Comparison of ENCODE assay signal across 21 mouse cellular contexts in the genomic region with DNA sequence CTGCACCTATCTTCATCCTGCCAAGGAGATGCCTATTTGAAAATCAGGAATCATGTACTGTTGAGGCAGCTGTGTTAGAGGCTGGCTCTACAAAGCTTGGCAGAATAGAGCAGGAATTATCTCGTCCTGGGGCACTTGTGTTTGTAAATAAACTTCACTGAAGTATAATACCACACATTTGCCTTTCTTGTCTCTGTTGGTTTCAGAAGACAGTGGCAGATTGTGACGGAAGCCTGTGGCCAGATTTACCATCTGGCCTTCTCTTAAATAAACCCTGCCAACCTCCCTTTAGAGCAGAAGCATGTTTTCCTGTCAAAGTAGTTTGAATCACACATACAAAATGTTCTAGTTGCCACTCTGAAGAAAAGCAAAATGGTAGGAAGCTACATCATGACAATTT. TPM values are rescaled to one million over a fixed set of nuclear protein-coding genes. Genes with fewer than 3 reads are reported as not detected.
DNase-seq lines count a peak whose midpoint lies in the region; ATAC-seq and TF ChIP-seq lines count a peak whose summit lies in the region.
"Had no signal": no experiment of that assay in that cellular context is flagged by ENCODE, and none has a peak within 500 bp of the region (broad histone marks: within the 10 kb centered on the region; RNA-seq: fewer than 3 reads in every experiment).

No protein-coding gene starts in this region.

- no peaks in the 10 kb centered on the region for H3K27me3 ChIP-seq in forebrain, embryonic 15.5 days
- no peaks in the 10 kb centered on the region for H3K27me3 ChIP-seq in forebrain, embryonic 12.5 days
- H3K27me3 ChIP-seq in forebrain, postnatal 0 days (ENCODE audit: insufficient read depth, low read length) = no peaks in the 10 kb centered on the region
- no peaks in the 10 kb centered on the region for H3K27me3 ChIP-seq in intestine, embryonic 15.5 days (replicated peaks)
- H3K27me3 ChIP-seq: heart, embryonic 12.5 days; hindbrain, embryonic 12.5 days; limb, embryonic 13.5 days; lung, embryonic 15.5 days had no signal

- no peaks in the 10 kb centered on the region for H3K36me3 ChIP-seq in forebrain, embryonic 15.5 days
- H3K36me3 ChIP-seq in forebrain, embryonic 12.5 days (replicated peaks) = no peaks in the 10 kb centered on the region
- H3K36me3 ChIP-seq in forebrain, postnatal 0 days (ENCODE audit: insufficient read depth) = no peaks in the 10 kb centered on the region
- no peaks in the 10 kb centered on the region for H3K36me3 ChIP-seq in intestine, embryonic 15.5 days
- H3K36me3 ChIP-seq: hindbrain, embryonic 12.5 days; limb, embryonic 13.5 days; lung, embryonic 15.5 days had no signal

- no peak for TF ChIP-seq CTCF in forebrain, postnatal 0 days (IDR thresholded peaks at IDR 0.05; ENCODE audit: low read depth)

- peak; percentile 51; the same call in 1 of the 2 replicates for ATAC-seq in forebrain, embryonic 15.5 days (replicated peaks)
- no peak for ATAC-seq in forebrain, embryonic 12.5 days (ENCODE audit: low FRiP score)
- ATAC-seq in forebrain, postnatal 0 days = peak; percentile 88
- no peak for ATAC-seq in intestine, embryonic 15.5 days

- H3K27ac ChIP-seq in forebrain, embryonic 15.5 days (replicated peaks) = no peak overlapping the region
- H3K27ac ChIP-seq in forebrain, embryonic 12.5 days = no peak overlapping the region
- no peak overlapping the region for H3K27ac ChIP-seq in forebrain, postnatal 0 days (ENCODE audit: low read depth, low read length)
- no peak overlapping the region for H3K27ac ChIP-seq in intestine, embryonic 15.5 days
- H3K27ac ChIP-seq: hindbrain, embryonic 12.5 days; limb, embryonic 13.5 days; liver, embryonic 14.5 days; lung, embryonic 15.5 days had no signal

- H3K4me1 ChIP-seq in forebrain, embryonic 15.5 days = no peaks in the 10 kb centered on the region
- no peaks in the 10 kb centered on the region for H3K4me1 ChIP-seq in forebrain, embryonic 12.5 days
- H3K4me1 ChIP-seq in forebrain, postnatal 0 days (ENCODE audit: insufficient read depth) = no peaks in the 10 kb centered on the region
- no peaks in the 10 kb centered on the region for H3K4me1 ChIP-seq in intestine, embryonic 15.5 days (replicated peaks)
- H3K4me1 ChIP-seq: heart, embryonic 12.5 days; hindbrain, embryonic 12.5 days; limb, embryonic 13.5 days; lung, embryonic 15.5 days had no signal

- H3K4me2 ChIP-seq in forebrain, embryonic 15.5 days (replicated peaks) = no peak overlapping the region
- no peak overlapping the region for H3K4me2 ChIP-seq in forebrain, embryonic 12.5 days
- H3K4me2 ChIP-seq in forebrain, postnatal 0 days (ENCODE audit: low read depth) = no peak overlapping the region
- H3K4me2 ChIP-seq in intestine, embryonic 15.5 days (replicated peaks) = no peak overlapping the region
- H3K4me2 ChIP-seq: heart, embryonic 12.5 days; hindbrain, embryonic 12.5 days; limb, embryonic 13.5 days; lung, embryonic 15.5 days had no signal

- peak; percentile 10 to 38 for DNase-seq in left cerebral cortex, adult 9 months (ENCODE audit: low spot score in 2 of 2)
- DNase-seq in left cerebral cortex, adult 11 months (ENCODE audit: low spot score) = no peak
- DNase-seq in forebrain, postnatal 0 days = peak; percentile 76
- DNase-seq in telencephalon, adult 2 months (ENCODE audit: low read depth, low spot score) = peak; percentile 74
- DNase-seq: adrenal gland, postnatal 36 days; cerebellum, adult 9-10 months; heart, postnatal 14 days; kidney, adult 9 months; kidney, postnatal 25 days; lung, postnatal 4 days; retina, postnatal 1 day; thymus, postnatal 36 days had no signal

- H3K9ac ChIP-seq in forebrain, embryonic 15.5 days (replicated peaks) = no peak overlapping the region
- H3K9ac ChIP-seq in forebrain, embryonic 12.5 days = no peak overlapping the region
- H3K9ac ChIP-seq in forebrain, postnatal 0 days = no peak overlapping the region
- H3K9ac ChIP-seq in intestine, embryonic 15.5 days = no peak overlapping the region
- H3K9ac ChIP-seq: heart, embryonic 12.5 days; hindbrain, embryonic 12.5 days; limb, embryonic 13.5 days; liver, embryonic 14.5 days; lung, embryonic 15.5 days had no signal

- no peaks in the 10 kb centered on the region for H3K9me3 ChIP-seq in forebrain, embryonic 15.5 days
- no peaks in the 10 kb centered on the region for H3K9me3 ChIP-seq in forebrain, embryonic 12.5 days
- H3K9me3 ChIP-seq in forebrain, postnatal 0 days (ENCODE audit: low read length) = no peaks in the 10 kb centered on the region
- H3K9me3 ChIP-seq in intestine, embryonic 15.5 days = no peaks in the 10 kb centered on the region
- H3K9me3 ChIP-seq: heart, embryonic 12.5 days; hindbrain, embryonic 12.5 days; limb, embryonic 13.5 days; lung, embryonic 15.5 days had no signal

- H3K4me3 ChIP-seq in forebrain, embryonic 15.5 days = no peak overlapping the region
- no peak overlapping the region for H3K4me3 ChIP-seq in forebrain, embryonic 12.5 days (replicated peaks)
- H3K4me3 ChIP-seq in forebrain, postnatal 0 days (ENCODE audit: low read depth, low read length) = no peak overlapping the region
- no peak overlapping the region for H3K4me3 ChIP-seq in intestine, embryonic 15.5 days (replicated peaks)
- H3K4me3 ChIP-seq: erythroblast, embryonic 14.5 days; heart, embryonic 12.5 days; hindbrain, embryonic 12.5 days; limb, embryonic 13.5 days; lung, embryonic 15.5 days had no signal

- 43% methylated on average over 2 of the region's 2 CpGs for WGBS in forebrain, embryonic 15.5 days
- WGBS in forebrain, embryonic 12.5 days = 62% methylated on average over 2 of the region's 2 CpGs
- 27% methylated on average over 2 of the region's 2 CpGs for WGBS in forebrain, postnatal 0 days
- WGBS in intestine, embryonic 15.5 days = 49% methylated on average over 2 of the region's 2 CpGs

RNA-seq across cellular contexts. Expression of a gene that starts 10.2 kb away (rescaled TPM):
- 1.6 and 1.8 TPM in 2 replicates for polyA plus RNA-seq in forebrain, embryonic 15.5 days (2015; fragmentation: Nextera tagmentation; extraction: Ambion mirVana)
- polyA plus RNA-seq in forebrain, embryonic 12.5 days (2016; fragmentation: Nextera tagmentation; extraction: Ambion mirVana) = 2.2 TPM in 2 replicates
- total RNA-seq in forebrain, postnatal 0 days (2014; rRNA removed) = 0.14 and 0.46 TPM in 2 replicates
- polyA plus RNA-seq in forebrain, postnatal 0 days (2015; fragmentation: Nextera tagmentation; extraction: Ambion mirVana) = 2.2 and 2.4 TPM in 2 replicates
- polyA plus RNA-seq in intestine, embryonic 15.5 days (2015; fragmentation: Nextera tagmentation; extraction: Ambion mirVana) = 5.4 and 6.6 TPM in 2 replicates
- polyA plus RNA-seq: erythroblast, embryonic 14.5 days had no signal

Comparison
In these comparisons a context has a peak if more than half of its experiments do, and no peak if none do; other contexts are left out.
1. ATAC-seq: peak in forebrain, embryonic 15.5 days (single experiment) and forebrain, postnatal 0 days (single experiment); none in forebrain, embryonic 12.5 days (single experiment) and intestine, embryonic 15.5 days (single experiment).